Mouse (Mus musculus) CD4-positive, CD25-positive, alpha-beta regulatory T cell, adult 2 months (primary cell): Measurements from ENCODE around the gene Aknad1.

ENCODE experiments used
- DNase-seq: peaks from one replicate; pipeline ENCODE4 v3.0.0-alpha.2; 2012; ENCODE audit warnings: low read depth, low spot score

The Aknad1 gene

GRCm38 (mm10) chr3:108751061-108751460 lies 11.6 kb downstream of the Aknad1 start:
- DNase-seq, result no peak

- DNase-seq, result no peak
These were observed 12.2 kb downstream of the Aknad1 start for GRCm38 (mm10) chr3:108751691-108752090.

- DNase-seq, result no peak
These were observed 15.1 kb downstream of the Aknad1 start for GRCm38 (mm10) chr3:108754541-108754940.

GRCm38 (mm10) chr3:108755542-108755941 lies 16.1 kb downstream of the Aknad1 start:
- no peak for DNase-seq

DNA sequence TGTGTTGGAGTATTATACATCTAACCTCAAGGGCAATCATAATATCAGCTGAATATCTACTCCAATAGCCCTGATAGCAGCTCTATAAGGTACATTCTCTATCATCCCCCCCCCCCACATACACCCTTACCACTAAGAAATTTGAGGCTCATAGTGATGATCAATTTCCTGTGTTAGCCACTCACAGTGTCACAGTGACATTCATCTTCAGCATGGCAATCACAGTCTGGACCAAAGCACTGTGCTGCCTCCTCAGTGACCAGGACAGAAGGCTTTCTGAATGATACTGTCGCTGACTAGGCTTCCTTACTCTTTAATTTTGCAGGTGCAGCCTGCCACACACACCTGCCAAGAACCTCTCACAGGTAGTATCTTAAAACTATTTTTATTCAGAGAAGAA lies 16.7 kb downstream of the Aknad1 start:
- no peak for DNase-seq

DNA sequence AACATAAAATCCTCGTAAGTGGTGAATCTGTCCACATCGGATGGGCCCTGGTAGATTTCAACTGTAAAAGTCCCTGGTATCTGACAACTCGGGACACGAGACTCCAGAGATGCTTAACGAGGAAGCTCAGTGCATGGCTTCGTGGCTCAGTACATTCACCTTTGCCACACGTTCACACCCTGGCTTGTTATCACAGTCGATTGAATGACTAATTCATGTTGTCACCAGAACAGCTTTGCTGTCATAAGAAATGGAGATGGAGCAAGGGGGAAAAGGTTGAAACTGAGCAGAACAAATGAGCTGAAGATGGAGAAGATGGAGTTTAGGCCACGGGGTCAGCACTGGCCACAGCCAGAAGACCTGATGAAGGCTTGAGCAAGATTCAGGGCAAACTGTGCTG lies 18.1 kb downstream of the Aknad1 start:
- DNase-seq, result no peak

GRCm38 (mm10) chr3:108759566-108760420 lies 20.3 kb downstream of the Aknad1 start:
- no peak for DNase-seq

- DNase-seq, result no peak
These were observed 23.2 kb downstream of the Aknad1 start for GRCm38 (mm10) chr3:108762597-108763111.

DNA sequence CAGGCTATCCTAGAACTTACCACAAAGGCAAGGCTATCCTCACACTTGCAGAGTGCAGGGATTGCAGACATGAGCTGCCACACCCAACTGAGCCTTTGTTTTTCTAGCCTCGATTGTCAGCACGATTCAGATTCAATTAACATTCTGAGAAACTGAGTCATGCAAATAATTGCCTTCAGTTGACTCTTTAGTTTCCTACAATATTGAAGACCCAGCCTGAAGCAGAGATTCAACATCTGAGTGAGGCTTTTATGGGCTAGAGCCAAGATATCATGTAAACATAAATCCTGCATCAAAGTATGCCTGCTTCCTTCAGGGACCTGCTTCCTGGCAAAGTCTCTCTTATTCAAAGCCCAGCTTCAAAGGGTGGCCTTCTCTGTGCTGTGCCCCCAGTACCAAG lies 24.2 kb downstream of the Aknad1 start:
- DNase-seq, result no peak

DNA sequence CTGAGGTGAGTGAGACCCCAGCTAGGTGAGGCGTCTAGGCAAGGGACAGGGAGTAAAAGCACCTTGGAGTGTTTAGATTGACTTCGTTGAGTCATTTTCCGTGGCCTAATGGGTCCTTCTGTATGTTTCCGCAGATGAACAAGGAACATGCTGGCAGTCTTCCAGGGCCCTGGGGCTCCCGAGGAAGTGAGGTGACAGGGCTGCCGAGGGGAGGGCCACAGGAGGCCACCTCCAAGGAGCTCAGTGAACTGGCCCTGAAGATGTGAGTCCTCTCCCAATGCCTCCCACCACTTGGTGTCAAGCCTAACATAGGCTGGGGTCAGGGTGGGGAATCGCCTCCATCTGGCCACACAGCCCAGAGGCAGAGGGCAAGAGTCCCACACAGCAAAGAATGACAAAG lies 25.5 kb downstream of the Aknad1 start:
- no peak for DNase-seq

GRCm38 (mm10) chr3:108765476-108765875 lies 26.0 kb downstream of the Aknad1 start:
- no peak for DNase-seq

DNA sequence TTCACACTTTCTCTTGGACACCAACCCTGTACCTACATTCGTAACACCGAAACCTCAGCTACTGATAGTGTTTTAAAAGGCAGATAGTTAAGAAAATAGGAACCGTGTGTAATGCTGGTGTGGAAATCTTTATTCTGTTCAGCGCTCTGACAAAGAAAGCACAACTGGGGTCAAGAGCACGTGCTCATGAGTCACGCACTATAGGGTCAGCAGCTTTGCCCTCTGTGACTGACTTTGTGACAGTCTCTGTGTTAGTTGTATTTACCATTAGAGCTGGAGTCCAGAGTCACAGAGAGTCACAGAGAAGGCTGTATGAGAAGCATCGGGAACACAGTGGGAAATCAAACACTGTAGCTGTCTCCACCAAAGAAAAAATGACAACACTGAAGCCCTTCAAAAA lies 27.5 kb downstream of the Aknad1 start:
- no peak for DNase-seq

GRCm38 (mm10) chr3:108767416-108767815 lies 28.0 kb downstream of the Aknad1 start:
- peak; percentile 27 for DNase-seq

DNA sequence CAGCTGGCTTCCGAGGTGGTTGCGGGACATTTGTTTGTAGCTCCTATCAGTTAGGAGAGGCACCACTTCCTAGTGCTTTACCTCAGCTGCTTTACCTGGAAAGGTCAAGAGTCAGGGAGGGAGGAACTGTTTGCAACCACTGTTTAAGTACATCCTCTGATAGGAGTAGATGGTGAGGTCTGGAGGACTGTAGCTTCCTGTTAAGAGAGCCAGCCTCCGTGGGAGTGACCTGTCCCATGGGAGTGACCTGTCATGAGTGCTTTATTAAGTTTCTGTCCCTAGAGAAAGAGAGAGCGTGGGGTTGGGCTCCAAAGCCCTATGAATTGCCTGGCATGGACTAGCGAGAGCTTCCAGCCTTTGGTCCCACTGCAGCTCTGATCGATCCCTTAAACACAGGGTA lies 30.1 kb downstream of the Aknad1 start:
- no peak for DNase-seq

- peak; percentile 78 for DNase-seq
These were observed 31.4 kb downstream of the Aknad1 start for GRCm38 (mm10) chr3:108770725-108771368.

GRCm38 (mm10) chr3:108772211-108772610 lies 32.8 kb downstream of the Aknad1 start:
- no peak for DNase-seq

- peak; percentile 28 for DNase-seq
These were observed 33.4 kb downstream of the Aknad1 start for GRCm38 (mm10) chr3:108772811-108773210.

DNA sequence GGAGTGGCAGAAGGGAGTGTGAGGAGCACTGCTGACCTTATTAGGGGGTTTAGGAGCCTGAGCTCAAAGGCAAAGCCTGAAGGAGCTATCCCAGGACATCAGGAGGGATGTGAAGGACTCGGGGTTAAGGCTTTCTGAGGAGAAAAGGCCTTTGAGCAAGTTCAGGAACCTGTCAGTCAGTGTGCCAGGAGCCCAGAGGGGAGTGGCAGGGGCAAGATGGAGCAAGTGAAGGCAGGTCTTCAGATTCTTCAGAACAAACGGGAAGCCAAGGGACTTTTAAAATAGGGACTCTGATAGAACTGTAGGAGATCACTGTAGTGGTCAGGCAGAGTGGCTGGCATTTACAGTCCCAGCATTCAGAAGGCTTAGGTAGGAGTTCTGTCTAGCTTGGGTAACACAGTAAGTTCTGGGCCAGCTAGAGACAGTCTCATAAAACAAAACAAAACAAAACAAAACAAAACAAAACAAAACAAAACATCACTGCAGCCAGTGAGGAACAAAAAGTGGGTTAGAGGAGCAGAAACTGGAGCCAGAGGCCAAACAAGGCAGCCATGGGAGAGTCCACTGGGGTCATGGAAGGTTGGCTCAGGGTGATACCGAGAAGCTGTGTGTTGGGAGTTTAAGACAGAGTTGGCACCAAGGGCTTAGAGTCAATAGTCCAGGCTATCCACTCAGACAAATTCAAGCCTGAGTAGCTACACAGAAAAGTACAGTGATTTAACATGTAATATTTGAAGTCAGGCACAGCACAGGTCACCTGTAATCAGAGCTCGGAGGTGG lies 39.5 kb downstream of the Aknad1 start:
- no peak for DNase-seq

DNA sequence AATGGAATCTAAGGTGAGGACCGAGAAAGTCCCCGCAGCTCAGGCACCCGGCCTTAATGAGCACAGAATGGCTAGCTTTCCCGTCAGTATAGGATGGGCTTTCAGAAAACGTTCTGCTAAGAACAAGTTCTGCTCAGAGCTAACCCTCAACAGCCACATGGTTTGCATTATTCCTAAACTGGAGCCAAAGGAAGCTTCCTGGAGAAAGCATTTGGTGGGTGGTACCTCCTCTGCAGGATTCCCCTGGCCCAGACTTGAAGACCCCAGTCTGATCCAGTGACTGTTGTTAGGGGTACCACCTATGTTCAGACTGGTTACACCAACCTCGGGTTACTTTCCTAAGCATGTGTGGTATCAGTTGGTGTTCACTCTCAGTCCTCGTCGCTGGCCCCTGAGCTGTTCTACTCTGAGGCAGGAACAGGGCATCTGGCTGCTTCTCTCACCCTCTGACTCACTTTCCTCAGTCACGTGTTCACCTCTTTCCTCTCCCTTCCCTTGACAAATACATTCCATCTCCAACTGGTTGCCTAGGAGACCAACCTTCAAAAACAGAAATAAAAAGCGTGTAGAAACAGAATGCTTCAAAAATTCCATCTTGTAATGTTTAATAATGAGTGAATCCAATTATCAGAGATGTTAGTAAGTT lies 41.9 kb downstream of the Aknad1 start:
- peak; percentile 23 for DNase-seq

DNA sequence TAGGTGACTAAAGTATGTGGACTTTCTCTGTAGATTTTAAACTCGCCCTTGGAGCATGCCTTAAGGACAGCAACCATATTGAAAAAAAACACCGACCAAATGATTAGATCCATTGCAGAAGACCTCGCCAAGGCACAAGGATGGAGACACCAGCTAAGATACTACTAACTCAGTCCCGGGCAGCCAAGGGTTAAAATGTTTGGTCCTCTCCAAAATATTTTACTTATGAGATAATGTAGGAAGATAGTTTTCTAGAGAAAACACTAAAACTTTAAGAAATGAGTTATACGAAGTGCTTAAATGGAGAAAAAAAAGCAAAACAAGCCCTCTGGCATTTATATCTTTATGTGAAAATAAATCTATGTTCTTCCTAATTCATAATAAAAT lies 42.4 kb downstream of the Aknad1 start:
- no peak for DNase-seq

- DNase-seq, result no peak
These were observed 43.0 kb downstream of the Aknad1 start for GRCm38 (mm10) chr3:108782364-108782895.
